Mouse (Mus musculus): ENCODE results near the gene Chrnb1.

- TF ChIP-seq CTCF (IDR thresholded peaks at IDR 0.05; ENCODE audit: extremely low read depth, insufficient read length, insufficient replicate concordance, low read depth, low read length): no peak
- TF ChIP-seq POLR2A (IDR thresholded peaks at IDR 0.05; ENCODE audit: low read depth, low read length): no peak; the same call in 1 of the 2 replicates
Measured at GRCm38 (mm10) chr11:69784793-69785272, 10.9 kb downstream of the Chrnb1 start.
